Mouse (Mus musculus) ES-Bruce4 (cell line): ENCODE data around the gene Prpf31.

Source experiments
- CTCF ChIP-seq: IDR thresholded peaks from one replicate; pipeline ENCODE4 v1.8.1; 2011; ENCODE audit warnings: low read depth, low read length
- EP300 ChIP-seq: IDR thresholded peaks from 2 replicates; pipeline ENCODE4 v1.6.1; 2011; ENCODE audit warnings: low read depth, low read length; ENCODE audit not compliant: insufficient read depth
- POLR2A ChIP-seq: IDR thresholded peaks from one replicate; pipeline ENCODE4 v1.8.1; 2011; ENCODE audit warnings: low read length; ENCODE audit not compliant: insufficient read depth

DNA sequence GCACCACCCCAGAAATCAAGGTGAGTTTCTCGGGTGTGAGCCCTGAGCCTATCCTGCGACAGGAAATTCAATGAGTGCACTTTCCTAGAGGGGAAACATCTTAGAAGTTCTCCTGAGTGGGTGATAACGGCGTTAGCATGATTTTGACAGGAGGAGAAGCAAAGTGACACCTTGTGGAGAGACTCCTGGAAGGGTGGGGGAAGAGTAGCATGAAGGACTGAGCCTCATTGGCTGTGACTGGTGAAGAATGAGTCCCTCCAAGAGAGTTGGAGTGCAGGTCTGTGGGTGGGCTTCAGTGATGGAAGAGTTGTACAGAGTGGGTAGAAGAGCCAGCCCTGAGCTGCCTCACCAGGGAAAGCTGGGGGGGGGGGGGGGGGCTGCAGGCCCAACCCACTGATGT is 27.2 kb downstream of the Prpf31 start:
- TF ChIP-seq CTCF (no peak), EP300 (no peak), POLR2A (no peak)
